Mouse (Mus musculus): ENCODE data around the gene Wipi2.

Gene Wipi2

DNA sequence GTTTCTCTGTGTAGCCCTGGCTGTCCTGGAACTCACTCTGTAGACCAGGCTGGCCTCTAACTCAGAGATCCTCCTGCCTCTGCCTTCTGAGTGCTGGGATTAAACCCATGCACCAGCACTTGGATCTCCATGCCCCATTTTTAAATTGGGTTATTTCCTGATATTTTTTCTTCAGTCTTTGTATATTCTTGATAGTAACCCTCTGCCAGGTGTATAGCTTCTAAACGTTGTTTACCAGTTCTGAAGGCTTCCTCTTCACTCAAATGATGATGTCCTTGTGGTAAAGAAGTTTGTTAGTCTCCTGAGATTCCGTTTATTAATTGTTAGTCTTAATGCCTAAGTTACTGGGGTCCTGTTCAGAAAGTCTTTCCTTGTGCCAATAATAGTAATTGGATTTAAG lies at the start of gene Wipi2:
Wipi2 (plus strand) TSS at position 301 of the 400 bp plus-strand sequence.
- DNase-seq: no peak

DNA sequence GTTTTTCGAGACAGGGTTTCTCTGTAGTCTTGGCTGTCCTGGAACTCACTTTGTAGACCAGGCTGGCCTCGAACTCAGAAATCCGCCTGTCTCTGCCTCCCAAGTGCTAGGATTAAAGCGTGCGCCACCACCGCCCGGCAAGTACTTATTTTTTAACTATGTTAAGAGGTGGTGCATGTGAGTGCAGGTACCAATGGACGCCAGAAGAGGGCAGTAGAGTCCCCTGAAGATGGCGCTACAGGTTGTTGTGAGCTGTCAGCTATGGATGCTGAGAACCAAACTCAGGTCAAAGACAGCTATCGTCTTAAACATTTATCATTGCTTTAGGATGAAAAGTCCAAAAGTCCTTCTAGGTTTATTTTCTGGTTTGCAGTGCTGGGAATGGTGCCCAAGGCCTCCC lies 49.3 kb upstream of the Wipi2 start:
- no peak for DNase-seq

DNA sequence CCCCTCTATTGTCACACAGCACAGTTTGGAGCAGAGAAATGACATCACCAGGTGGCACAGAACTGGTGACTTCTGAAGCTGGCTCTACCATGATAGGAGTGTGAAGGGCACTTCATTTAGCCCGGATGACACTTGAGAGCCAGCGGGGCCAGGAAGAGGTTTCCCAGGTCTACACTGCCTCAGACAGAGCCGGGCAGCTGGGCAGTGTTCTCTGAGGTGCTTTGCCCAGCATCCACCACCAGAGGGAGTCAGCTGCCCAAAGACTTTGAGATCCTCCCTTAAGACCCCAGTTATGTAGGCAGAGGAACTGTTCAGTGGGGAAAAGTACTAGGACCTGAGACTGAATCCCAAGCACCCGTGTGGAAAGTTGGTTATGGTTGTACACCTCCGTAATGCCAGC lies 46.0 kb upstream of the Wipi2 start:
- DNase-seq: no peak

DNA sequence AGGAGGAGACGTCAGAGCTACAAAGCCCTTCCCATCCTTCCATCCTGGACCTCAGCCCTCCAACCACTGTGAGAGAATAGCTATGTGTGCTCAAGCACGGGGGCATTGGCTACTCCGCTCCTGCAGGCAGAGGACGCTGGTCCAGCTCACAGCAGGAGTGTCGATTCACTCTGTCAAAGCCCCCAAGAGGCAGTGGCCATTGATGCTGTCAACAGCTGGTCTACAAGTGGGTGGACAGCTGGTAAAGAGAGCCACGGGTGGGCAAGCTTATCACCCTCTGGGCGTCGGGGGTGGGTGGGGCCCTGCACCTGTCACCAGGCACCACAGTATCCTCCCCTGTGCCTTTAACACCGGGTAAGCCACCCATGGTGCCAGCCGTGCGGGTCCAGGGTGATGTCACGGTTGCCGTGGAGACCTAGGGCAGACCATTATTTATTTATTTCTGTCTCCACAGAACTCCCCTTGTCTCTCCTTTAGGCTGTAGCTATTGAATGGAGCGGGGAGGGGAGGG lies 43.8 kb upstream of the Wipi2 start:
- no peak for DNase-seq

DNA sequence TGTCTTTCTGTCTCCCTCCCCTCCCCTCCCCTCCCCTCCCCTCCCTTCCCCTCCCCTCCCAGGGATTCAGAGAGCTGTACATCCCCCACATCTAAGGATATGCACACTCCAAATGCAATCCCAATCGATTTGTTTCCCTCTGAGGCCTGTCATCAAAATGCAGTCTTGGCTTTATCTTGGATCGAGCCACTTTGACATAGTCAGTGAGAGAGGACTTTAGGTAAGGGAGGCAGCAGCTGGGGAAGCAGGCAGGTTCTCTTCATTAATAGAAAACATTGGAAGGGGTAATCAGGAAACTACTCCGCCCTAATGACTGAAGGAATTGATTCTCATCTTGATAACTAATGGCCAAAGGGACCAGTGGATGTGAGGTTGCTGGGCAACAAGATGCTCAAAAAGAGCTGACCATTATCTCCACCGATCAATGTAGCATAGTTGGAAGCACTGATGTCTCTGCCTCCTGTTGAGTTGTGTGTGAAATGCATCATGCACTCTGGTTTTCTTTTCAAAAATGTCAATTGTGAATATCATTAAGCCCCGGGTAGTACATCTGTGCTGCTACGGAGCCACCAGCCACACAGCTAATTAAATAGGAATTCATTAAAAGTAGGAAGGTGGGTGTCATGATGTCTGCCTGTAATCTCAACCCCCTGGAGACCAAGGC lies 36.4 kb upstream of the Wipi2 start:
- no peak for DNase-seq

DNA sequence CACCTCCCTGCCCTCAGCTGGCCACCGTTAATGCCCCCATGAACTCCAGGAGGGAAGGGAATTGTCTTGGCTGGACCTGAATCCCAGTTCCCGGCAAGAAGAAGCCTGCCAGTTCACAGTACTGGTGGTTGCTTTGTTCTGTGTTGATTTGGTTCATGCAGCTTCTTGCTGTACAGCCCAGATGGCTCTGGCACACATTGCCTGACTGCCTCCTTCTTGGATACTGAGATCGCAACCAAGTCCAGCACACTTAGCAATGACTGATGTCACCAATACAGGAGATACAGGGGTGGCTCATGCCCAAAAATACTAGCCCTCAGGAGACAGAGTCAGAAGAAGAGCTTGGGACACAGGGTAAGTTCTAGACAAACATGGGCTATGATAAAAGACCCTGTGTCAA lies 31.8 kb upstream of the Wipi2 start:
- DNase-seq: no peak

DNA sequence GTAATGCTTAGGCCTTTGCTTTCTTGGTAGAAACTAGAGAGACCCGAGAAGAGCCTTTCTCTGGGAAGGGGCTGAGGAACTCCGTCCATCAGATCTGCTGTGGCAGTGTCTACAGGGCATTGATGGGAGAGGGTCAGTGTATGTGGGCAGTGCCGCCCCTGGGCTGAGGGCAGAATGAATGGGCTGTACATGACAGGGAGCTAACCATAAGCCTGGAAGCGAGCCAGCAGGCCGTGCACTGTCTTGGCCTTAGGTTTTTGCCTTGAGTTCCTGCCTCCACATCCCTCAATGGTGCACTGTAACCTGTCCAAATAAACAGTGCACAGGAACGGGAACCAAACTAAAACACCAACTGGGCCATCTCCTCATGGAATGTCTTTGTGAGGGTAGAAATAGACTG lies 30.8 kb upstream of the Wipi2 start:
- no peak for DNase-seq

DNA sequence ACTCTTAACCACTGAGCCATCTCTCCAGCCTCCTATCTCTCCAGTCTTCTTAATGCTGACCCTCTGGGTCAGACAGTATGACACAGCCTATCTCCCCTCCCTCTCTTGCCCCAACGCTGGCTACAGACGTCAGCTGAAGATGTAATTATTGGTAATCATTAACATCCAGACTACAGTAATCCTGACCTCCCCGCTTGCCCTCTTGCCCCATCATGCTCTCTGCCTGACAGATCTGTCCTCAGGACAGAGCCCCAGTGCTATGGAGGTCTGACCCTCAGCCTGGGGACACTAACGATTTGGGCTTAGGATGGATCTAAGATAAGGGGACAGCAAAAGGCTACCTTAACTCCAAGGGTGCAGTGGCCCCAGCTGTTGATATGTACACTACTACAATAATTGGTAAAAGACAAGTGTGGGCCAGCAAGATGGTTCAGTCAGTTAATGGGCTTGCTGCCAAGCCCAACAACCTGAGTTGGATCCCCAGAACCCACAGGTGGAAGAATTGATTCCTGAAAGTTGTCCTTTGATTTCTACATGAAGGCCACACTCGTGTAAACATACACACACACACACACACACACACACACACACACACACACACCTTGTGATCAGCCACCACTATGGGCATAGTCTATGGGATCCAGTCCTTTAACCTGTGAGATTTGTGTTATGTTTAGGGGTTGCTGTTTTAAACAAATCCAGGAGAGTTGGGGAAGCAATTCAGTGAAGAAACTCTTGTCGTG lies 29.7 kb upstream of the Wipi2 start:
- DNase-seq: no peak

DNA sequence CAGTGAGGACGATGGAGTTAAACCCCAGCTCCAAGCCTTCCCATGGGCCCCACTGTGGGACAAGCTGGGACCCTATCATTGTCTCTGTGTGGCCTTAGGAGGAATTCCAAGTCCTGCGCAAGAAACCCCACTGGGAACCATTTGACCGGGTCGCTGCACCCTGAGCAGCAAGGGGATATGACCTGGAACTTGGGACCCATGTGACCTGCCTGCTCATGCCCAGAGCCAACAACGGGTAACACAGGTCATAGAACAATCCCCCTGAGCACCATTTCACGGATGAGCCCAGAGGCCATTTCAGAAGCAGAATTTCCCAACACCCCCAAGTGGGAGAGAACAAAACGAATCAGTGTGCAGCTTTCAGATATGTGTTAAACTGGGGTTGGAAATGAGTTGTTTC lies 23.1 kb upstream of the Wipi2 start:
- no peak for DNase-seq

DNA sequence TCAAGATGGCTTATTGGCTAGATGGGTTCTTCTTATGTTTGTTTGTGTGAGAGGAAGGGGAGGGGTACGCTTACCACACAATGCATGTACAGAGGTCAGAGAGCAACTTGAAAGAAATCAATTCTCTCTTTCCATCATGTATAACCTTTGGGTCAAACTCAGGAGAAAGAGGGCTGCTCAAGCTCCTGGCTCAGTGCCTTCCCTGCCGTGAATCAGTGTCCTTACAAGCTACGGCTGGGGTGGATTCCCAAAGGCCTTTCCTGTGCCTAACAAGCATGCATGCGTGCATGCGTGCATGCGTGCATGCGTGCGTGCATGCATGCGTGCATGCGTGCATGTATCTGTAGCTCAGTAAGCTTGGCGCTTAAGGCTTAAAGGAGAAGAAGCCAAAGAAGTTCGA lies 22.2 kb upstream of the Wipi2 start:
- DNase-seq: no peak

DNA sequence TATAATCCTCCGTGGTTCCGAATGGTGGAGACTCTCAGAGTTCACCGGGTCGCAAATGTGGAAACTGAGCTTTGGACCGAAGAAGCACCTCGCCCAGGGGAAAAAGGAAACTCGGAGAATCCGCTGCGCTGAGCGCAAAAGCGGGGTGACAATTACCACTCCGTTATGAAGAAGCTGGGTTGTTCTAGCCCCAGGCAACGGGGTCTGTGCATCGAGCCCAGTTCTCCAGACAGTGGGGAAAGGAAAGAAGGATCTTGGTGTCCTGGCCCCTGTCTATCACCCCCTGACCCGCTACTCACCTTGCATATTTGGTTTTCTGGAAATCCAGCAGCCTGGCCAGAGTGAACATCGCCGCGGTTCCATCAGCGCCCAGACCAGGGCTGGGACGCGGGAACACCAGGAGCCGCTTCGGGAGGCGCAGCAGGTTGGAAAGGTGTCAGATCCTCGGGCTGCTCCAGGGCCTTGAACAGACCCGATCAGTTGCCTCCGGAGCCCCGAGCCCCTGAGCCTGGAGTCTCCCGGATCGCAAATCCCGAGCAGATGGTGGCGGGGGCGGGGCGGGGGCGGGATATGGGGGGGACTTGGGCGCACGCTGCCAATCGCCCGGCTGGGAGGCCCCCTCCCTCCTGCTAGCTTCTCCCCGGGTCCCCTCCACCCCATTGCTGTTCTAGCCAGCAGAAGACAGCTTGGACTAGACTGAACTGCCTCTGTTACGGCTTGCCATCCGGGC lies 19.1 kb upstream of the Wipi2 start, which contains the start of gene Mmd2:
Mmd2 (minus strand) TSS at position 542 of the 730 bp plus-strand sequence.
- no peak for DNase-seq

DNA sequence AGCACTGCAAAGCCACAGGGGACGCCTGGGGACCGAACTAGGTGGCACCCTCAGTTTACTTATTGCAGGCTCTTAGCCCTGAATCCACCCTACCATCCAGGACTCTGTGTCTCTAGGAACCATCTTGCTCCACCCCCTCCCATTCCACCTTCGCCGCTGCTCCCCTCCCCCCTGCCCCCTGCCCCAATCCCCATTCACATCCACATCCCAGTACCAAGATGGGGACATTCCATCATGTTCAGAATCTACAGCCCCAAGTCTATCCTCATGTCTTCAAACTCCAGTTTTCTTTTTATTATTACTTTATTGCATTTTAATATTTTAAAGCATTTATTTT lies 18.5 kb upstream of the Wipi2 start:
- no peak for DNase-seq

DNA sequence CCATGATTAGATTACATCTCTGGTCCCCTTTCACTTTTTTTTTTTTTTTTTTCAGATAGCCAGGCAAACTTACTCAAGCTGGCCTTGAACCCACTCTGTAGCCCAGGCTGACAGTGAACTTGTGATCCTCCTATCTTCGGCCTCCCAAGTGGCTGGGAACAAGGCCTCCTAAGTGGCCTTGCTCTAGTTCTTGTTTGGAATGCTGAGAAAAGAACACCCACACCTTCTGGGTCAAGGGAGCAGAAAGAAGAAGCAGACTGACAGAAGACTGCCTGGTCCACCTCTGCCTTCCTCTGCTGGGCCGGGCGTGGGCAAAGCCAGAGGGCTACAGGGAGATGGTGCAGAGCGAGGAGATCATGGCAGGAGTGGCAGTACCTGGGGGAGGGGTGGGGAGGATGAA lies 17.1 kb upstream of the Wipi2 start:
- no peak for DNase-seq

DNA sequence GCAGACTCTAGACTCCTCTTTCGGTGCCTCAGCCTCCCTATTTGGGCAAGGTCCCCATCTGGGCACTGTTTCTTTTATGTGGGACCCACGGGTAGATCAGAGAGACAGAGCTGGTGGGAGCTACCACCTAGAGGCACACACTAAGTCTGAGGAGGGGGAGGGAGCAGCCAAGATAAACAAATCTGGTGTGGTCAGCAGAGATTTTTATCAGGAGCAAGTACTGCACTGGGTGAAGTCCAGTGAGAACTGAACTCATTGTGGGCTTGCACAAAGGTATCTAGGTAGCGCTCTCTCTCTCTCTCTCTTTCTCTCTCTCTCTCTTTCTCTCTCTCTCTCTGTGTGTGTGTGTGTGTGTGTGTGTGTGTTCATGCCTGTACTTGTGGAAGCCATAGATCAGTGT lies 13.0 kb upstream of the Wipi2 start:
- DNase-seq: no peak

DNA sequence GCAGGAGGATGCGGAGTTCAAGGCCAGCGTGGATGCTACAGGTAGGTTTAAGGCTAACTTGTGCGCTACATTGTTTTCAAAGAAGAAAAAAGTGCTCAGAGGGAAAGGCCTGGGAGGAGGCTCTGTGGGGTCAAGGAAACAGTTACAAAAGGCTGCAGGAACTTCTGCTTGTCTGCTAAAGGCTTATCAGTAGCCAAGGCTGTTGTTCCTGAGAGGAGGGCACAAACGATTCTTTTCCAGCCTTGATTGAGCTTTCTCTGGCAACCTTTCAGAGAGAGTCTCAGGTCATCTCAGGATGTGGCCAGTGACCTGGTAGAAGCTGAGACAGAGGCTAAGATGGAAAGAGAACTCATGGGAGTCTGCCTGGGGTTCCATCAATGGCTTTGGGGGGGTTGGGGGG lies 11.9 kb upstream of the Wipi2 start:
- no peak for DNase-seq

DNA sequence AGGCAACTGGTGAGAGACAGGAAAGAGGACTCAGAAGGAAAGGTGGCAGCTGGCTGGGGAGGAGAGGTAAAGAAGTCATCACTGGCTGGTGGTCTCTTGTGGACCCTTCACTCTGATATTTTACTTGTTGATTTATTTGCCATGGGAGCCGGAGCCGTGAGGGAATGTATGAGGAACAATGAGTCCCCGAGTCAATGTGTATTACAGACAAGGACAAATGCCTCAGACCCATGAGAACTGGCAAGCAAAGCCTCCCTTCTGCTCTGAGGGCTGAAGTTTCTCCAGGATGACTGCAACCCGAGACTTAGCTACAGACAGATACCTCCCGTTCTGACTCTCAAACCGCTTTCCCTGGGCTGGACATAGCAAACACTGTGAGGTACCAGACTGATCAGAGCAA lies 11.2 kb upstream of the Wipi2 start:
- DNase-seq: no peak

DNA sequence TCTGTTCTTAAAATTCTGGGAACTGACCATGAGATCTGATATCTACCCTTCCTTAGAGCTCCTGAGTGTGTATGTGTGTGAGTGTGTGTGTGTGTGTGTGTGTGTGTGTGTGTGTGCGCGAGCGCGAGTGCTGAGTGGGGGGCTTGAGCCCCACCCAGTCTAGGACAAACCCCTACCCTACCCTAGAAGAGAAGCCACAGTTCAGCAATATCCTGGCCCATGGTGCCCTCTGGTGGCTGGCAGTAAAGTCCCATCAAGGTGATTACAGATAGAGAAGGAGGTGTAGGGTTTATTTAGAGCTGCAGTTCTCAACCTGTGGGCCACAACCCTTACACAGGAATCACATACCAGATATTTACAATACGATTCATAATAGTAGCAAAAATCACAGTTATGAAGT lies 7.6 kb upstream of the Wipi2 start:
- DNase-seq: no peak

DNA sequence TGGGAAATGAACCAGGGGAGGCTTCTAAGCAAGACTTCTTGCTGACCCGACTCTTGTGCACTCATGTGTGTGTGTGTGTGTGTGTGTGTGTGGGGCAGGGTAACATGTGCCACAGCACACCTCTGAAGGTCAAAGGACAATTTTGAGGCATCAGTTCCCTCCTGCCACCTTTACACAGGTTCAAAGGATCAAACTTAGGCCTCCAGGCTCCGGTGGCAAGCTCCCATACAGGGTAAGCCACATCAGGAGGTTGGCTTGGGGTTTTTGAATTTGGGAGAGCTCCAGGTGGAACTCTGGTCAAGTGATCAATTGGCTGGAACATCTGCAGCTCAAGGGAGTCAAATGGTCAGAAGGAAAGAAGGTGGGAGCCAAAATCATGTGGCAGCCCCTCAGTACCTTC lies 6.1 kb upstream of the Wipi2 start:
- DNase-seq: no peak

DNA sequence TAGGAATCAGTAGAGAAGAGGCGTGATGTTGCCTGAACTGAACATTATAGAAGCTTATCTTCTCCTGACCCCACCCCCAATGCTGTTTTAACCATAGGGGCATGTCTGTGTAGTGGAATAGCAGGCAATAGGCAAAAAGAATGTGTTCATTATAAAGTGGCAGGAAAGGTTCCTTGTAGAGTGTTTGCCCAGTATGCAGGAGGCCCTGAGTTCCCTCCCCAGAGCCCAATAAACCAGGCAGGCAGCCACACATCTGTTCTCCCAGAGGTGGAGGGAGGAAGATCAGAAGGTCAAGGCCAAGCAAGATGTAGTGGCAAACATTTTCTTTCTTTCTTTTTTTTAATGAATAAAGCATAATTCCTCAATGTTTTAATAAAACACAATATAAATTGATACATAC lies 5.4 kb upstream of the Wipi2 start:
- DNase-seq: no peak

DNA sequence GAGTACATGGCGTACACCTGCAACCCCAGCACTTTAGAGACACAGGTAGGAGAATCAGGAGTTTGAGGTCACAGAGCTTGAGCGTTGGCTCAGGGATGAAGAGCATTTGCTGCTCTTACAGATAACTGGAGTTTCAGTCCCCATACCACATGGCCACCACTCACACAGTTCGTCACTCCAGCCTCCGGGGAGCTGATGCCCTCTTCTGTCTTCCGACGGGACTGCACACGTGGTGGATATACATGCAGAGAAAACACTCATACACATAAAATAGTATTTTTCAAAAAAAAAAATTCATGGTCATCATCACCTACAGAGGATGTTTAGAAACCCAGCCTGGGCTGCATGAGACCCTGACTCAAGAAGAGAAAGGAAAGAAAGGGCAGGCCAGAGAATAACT lies 4.4 kb upstream of the Wipi2 start:
- no peak for DNase-seq

DNA sequence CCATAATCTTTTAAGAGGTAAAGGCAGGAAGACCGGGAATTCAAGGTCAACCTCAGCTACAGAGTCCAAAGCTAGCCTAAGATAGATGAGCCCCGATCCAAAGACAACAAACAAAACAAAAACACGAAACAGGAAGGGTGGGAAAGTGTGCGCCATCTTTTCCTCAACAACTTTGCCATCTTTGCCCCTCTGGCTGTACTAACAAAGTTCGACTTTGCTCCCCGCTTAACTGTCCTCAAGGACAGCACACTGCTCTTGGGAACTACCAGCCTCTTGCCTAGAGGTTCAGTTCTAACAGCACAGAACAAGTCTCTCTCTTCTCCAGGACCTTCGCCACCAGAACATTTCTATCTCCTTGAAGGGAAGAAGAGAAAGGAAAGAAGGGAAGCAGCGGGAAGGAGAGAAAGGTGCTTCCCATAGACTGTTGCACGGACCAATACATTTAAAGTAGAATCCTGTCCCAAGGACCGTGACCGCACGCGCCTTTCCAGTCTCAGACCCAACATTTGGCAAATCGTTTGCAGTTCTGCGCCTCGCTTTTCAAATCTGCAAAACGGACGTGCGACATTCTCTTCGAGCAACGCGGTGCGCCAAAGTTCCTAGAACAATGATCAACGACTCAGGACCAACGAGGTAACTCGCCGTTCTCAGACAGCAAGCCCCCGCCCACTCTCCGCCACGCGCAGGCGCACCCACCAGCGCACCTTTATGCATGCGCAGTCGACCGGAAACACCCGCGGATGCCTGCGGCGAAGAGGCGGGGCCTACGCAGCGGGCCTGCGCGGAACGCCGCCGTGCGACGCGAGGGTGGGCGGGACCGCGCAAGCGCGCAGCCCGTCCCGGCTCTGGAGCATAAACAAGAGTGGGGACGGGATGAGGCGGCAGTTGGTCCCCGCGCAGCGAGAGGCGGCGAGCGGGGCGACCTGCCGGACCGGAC lies 1.5 kb downstream of the Wipi2 start:
- peak; percentile 100 for DNase-seq

DNA sequence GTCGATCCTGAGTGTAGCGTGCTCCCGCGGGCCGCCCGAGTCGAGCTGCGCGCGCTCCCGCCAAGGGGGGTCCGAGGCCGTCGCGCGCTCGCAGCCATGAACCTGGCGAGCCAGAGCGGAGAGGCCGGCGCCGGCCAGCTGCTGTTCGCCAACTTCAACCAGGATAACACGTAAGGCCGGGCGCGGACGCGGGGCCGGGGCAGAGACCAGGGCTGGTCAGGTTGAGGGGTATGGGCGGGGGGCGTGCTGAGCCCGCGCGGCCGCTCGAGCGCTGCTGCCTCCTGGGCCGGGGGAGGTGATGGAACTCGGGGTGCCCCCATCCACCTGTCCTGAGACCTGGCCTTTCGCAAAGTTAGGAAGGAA lies 2.1 kb downstream of the Wipi2 start:
- no peak for DNase-seq

DNA sequence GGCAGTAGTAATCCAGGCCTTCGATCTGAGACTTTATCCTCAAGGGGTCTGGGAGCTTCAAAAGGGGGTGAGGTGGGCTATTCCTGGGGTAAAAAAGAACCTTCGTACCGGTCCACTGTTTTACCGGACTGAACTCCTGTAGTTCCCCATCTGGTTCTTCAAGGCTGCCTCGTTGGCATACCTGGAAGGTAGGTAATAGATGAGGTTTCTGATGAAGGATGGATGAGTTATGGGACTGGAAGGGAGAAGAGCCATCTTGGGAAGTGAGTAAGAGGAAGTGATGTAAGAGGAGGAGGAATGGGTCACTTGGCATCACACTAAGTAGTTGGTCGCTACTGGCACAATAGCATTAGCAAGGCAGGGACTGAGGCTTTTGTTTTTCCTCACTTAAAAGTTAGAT lies 2.7 kb downstream of the Wipi2 start:
- DNase-seq: peak; percentile 89
